Mouse (Mus musculus) kidney, adult 2 months (tissue): Measurements from ENCODE around the gene Nceh1.

Source experiments
- CTCF ChIP-seq: fragments of 200-500 bp; conservative IDR thresholded peaks from 2 replicates; pipeline ENCODE4 v1.5.1; 2011; ENCODE audit warnings: low read depth, mild to moderate bottlenecking, control low read depth, low read length, moderate library complexity, mixed read lengths; ENCODE audit not compliant: insufficient read depth, insufficient read length
- POLR2A ChIP-seq: fragments of 200-500 bp; IDR thresholded peaks from one replicate; pipeline ENCODE4 v1.6.1; 2011; ENCODE audit warnings: low read depth, low read length, control low read depth

DNA sequence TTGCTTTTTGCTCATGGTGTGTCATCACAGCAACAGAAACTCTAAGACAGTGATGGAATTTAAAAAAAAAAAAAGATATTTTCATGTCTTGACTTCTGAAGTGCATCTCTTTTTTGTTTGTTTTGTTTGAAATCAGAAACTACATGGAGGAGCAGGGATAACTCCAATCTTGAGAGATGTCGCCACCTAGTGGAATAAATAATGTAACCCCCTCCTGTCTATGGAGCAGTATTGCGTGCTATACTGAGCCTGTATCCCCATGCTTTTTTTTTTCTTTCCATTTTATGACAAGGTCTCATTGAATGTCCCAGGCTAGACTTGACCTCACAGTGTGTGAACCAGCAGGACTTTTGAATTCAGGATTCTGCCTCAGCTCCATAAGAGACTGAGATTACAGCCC is 54.5 kb downstream of the Nceh1 start:
- peak; percentile 32; the same call in 1 of the 2 replicates for TF ChIP-seq CTCF
- no peak for TF ChIP-seq POLR2A
